Mouse (Mus musculus): Measurements from ENCODE around the gene Fchsd2.

GRCm38 (mm10) chr7:101043846-101044541, 48.7 kb upstream of the Fchsd2 start:
- TF ChIP-seq CTCF (IDR thresholded peaks at IDR 0.05; ENCODE audit: low read depth, low read length) (no peak), POLR2A (IDR thresholded peaks at IDR 0.05; ENCODE audit: extremely low read depth, insufficient read depth, low read length) (no peak)
